Mouse (Mus musculus) forebrain, embryonic 15.5 days (tissue): ENCODE results near the gene Aurkb. TPM values are rescaled to one million over a fixed set of nuclear protein-coding genes. Genes with fewer than 3 reads are reported as not detected.

Source experiments
- ATAC-seq: fragments of 200-750 bp; cut with Nextera tagmentation; replicated peaks from 2 replicates; pipeline ENCODE4 v1.8.0; 2017; ENCODE audit warnings: mild to moderate bottlenecking, moderate TSS enrichment, moderate library complexity
- H3K27ac ChIP-seq: fragments of 300-500 bp; sonication (generic); replicated peaks from 2 replicates; pipeline ENCODE4 v1.5.1; 2015; ENCODE audit warnings: mild to moderate bottlenecking, inconsistent platforms
- H3K27me3 ChIP-seq: fragments of 300-500 bp; sonication (generic); 2 replicates; pipeline ENCODE4 v1.6.1; 2015; ENCODE audit warnings: inconsistent platforms
- H3K36me3 ChIP-seq: fragments of 300-500 bp; sonication (generic); 2 replicates; pipeline ENCODE4 v1.6.1; 2015; ENCODE audit warnings: mild to moderate bottlenecking, inconsistent platforms
- H3K4me1 ChIP-seq: fragments of 300-500 bp; sonication (generic); 2 replicates; pipeline ENCODE4 v1.6.1; 2015; ENCODE audit warnings: inconsistent platforms
- H3K4me2 ChIP-seq: fragments of 300-500 bp; sonication (generic); replicated peaks from 2 replicates; pipeline ENCODE4 v1.6.1; 2015; ENCODE audit warnings: mild to moderate bottlenecking, inconsistent platforms
- H3K4me3 ChIP-seq: fragments of 300-500 bp; sonication (generic); 2 replicates; pipeline ENCODE4 v1.5.1; 2015; ENCODE audit warnings: mild to moderate bottlenecking, inconsistent platforms
- H3K9ac ChIP-seq: fragments of 300-500 bp; sonication (generic); replicated peaks from 2 replicates; pipeline ENCODE4 v1.6.1; 2015; ENCODE audit warnings: mild to moderate bottlenecking, inconsistent platforms
- H3K9me3 ChIP-seq: fragments of 300-500 bp; sonication (generic); 2 replicates; pipeline ENCODE4 v1.6.1; 2016; ENCODE audit warnings: inconsistent platforms
- WGBS: fragments of 180-500 bp; shearing (Covaris S2); methylation state at CpG from one replicate; pipeline ENCODE4 v1.1.7; 2015; ENCODE audit warnings: mixed read lengths; 5-methylcytosine and 5-hydroxymethylcytosine counted together
- polyA plus RNA-seq: library from polyadenylated mRNA; unstranded; fragments of >200 nt; fragmentation: Nextera tagmentation; extraction: Ambion mirVana; gene quantifications from 2 replicates; pipeline ENCODE4 v1.2.1, GENCODE M21; 2015

The Aurkb gene
- polyA plus RNA-seq, 1 experiment from 2014 or later, result 68.3 TPM

DNA sequence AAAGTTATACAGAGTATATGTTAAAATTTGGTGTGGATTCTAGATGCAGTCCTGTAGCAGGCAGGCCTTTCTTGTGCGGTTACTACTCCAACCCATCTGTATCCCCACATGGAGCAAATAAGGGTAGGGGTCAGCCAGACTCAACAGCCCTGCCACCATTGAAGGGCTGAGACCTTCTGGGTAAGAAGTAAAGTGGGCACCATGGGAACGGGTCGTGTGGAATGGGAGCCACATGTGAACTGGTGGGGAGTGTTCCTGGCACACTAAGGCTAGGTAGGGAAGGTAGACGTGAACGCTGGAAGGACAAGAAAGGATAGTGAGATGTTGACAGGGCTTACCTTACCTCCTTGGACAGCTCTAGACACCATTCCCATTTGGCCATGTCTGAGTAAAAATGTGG lies 7.3 kb upstream of the Aurkb start:
- H3K27ac ChIP-seq, result peak overlapping the region; percentile 90; the same call in 1 of the 2 replicates

DNA sequence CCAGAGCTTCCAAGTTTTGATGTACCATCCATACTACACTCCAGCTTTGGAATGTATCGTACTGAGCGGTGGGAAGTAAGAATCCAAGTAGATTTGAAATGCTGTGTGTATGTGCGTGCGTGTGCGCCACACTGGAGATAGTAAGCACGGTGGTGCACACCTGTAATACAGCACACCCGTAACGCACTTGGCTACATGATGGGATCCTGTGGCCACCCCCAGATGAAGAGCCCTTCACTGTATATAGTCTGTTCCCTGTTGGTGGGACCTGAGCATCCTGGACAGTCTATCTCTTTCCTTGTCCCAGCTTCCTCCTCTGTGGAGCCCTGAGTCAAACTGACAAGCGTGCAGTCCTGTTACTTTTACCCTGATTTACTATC lies 938 bp downstream of the Aurkb start:
- peak overlapping the region; percentile 53 for H3K9ac ChIP-seq
- peak overlapping the region; percentile 66 for H3K4me3 ChIP-seq
- H3K4me1 ChIP-seq, result peaks cover 31% of the 10 kb centered on the region
- no peak for ATAC-seq
- peak overlapping the region; percentile 99 for H3K4me2 ChIP-seq
- no peaks in the 10 kb centered on the region for H3K36me3 ChIP-seq
- H3K27me3 ChIP-seq, result no peaks in the 10 kb centered on the region
- WGBS, result 15% methylated on average over 9 of the region's 9 CpGs
- H3K9me3 ChIP-seq, result no peaks in the 10 kb centered on the region
- H3K27ac ChIP-seq, result no peak overlapping the region

More for the DNA sequence above, 7.3 kb upstream of the Aurkb start:
- H3K27me3 ChIP-seq, result no peaks in the 10 kb centered on the region
- WGBS, result 67% methylated on average over 5 of the region's 5 CpGs
- peak overlapping the region; percentile 59; the same call in 1 of the 2 replicates for H3K4me3 ChIP-seq
- ATAC-seq, result no peak
- no peak overlapping the region for H3K4me2 ChIP-seq
- H3K9ac ChIP-seq, result no peak overlapping the region
- no peaks in the 10 kb centered on the region for H3K9me3 ChIP-seq
- peaks cover 16% of the 10 kb centered on the region for H3K36me3 ChIP-seq
- H3K4me1 ChIP-seq, result peaks cover 30% of the 10 kb centered on the region

DNA sequence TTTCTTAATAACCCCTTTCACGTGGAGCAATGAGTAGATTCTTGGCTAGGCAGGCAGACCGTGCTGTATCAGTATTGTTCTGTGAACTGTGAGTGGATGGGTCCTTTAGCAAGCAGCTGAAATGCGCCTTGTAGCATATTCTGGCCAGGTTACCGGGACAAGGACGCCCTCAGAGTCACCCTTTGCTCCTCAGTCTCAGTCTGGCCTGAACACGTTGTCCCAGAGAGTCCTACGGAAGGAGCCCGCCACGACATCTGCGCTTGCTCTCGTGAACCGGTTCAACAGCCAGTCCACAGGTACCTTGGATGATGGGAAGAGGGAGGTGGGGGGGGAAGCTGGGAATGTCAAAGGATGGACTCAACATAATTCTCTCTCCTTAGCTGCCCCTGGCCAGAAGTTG lies 2.1 kb downstream of the Aurkb start:
- H3K4me3 ChIP-seq, result no peak overlapping the region; the same call in 1 of the 2 replicates
- H3K4me1 ChIP-seq, result peaks cover 31% of the 10 kb centered on the region

DNA sequence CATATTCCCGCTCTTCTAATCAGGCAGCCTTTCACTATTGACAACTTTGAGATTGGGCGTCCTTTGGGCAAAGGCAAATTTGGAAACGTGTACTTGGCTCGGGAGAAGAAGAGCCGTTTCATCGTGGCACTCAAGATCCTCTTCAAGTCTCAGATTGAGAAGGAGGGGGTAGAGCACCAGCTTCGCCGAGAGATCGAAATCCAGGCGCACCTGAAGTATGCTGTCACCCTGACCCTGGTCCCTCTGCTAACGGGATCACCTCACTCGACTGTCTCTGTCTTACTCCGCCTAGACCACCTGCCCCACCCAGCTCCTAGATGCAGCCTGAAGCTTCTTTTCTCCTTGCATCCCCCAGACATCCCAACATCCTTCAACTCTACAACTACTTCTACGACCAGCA lies 2.7 kb downstream of the Aurkb start:
- Histone ChIP-seq H3K36me3 (no peaks in the 10 kb centered on the region), H3K4me1 (peaks cover 31% of the 10 kb centered on the region), H3K9me3 (no peaks in the 10 kb centered on the region), H3K4me3 (no peak overlapping the region), H3K27me3 (no peaks in the 10 kb centered on the region), H3K9ac (no peak overlapping the region), H3K27ac (no peak overlapping the region), H3K4me2 (no peak overlapping the region)
- no peak for ATAC-seq
- 94% methylated on average over 14 of the region's 14 CpGs for whole genome bisulfite sequencing

More for the DNA sequence above, 2.1 kb downstream of the Aurkb start:
- no peaks in the 10 kb centered on the region for H3K9me3 ChIP-seq
- H3K4me2 ChIP-seq, result peak overlapping the region; percentile 99
- H3K27me3 ChIP-seq, result no peaks in the 10 kb centered on the region
- H3K9ac ChIP-seq, result no peak overlapping the region
- no peak for ATAC-seq
- WGBS, result 88% methylated on average over 12 of the region's 12 CpGs
- no peaks in the 10 kb centered on the region for H3K36me3 ChIP-seq
- no peak overlapping the region for H3K27ac ChIP-seq

DNA sequence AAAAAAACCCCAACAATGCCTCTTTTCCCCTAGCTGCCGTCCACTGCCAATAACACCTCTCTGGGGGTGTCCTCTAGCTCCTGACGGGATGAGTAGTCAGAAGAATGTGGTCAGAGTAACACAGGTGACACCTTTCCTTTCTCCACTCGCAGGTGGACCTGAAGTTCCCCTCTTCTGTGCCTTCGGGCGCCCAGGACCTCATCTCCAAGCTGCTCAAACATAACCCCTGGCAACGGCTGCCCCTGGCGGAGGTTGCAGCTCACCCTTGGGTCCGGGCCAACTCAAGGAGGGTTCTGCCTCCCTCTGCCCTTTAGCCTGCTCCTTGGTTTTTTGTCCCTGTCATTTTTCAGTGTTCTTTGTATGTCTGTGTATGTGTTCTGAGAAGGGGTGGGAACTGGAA lies 5.3 kb downstream of the Aurkb start:
- Histone ChIP-seq H3K4me3 (no peak overlapping the region), H3K9me3 (no peaks in the 10 kb centered on the region), H3K9ac (no peak overlapping the region), H3K27ac (no peak overlapping the region), H3K27me3 (no peaks in the 10 kb centered on the region), H3K36me3 (no peaks in the 10 kb centered on the region), H3K4me1 (peaks cover 26% of the 10 kb centered on the region), H3K4me2 (no peak overlapping the region)
- ATAC-seq, result no peak
- WGBS, result 80% methylated on average over 8 of the region's 8 CpGs

DNA sequence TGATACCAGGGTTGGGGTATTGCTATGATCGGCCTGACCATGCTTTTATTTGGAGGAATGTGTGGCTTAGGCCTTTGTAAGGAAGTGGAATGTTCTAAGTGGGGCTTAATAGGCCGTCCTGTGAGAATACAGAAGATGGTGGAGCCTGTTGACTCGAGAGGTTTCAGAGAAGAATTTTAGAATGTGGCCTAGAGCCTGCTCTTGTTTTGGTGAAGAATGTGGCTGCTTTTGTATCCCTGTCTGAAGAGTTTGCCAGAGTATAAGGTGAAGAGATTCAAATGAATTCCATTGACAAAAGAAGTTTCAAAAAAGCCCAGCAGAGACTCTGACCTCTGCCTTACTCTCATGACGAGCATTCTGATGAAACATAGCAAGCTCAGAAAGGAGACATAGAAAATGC lies 6.3 kb downstream of the Aurkb start:
- H3K4me2 ChIP-seq, result no peak overlapping the region
- no peaks in the 10 kb centered on the region for H3K27me3 ChIP-seq
- no peak overlapping the region for H3K4me3 ChIP-seq
- H3K9ac ChIP-seq, result no peak overlapping the region
- 56% methylated on average over 4 of the region's 4 CpGs for WGBS
- no peaks in the 10 kb centered on the region for H3K9me3 ChIP-seq
- H3K27ac ChIP-seq, result no peak overlapping the region
- no peaks in the 10 kb centered on the region for H3K36me3 ChIP-seq
- peaks cover 16% of the 10 kb centered on the region for H3K4me1 ChIP-seq
- no peak for ATAC-seq

DNA sequence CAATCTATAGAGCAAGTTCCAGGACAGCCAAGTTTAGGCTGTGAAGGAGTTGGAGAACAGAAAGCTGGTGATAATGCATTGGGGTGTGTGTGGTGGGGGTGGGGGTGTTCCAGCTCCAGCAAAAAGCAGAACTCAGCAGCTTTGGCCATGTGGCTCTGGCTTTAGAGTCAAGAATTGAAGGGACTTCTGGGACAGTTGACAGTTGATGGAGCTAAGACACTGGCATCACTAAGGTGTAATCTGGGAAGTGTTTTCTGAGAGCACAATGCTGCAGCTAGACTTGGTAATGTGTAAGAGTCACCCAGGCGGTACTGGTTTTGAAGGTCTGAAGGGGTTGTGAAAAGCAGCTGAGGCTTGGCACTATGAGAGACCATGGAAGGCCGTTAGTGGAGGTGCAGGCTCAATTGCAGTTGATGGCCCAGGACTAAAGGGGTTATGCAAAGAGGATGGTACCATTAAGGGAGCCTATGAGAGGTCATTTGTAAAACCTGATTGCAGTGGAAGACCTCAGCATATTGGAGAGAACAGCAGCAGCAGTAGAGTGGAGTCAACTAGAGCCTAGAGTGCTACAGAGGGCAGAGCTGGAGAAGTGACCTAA lies 7.5 kb downstream of the Aurkb start:
- no peaks in the 10 kb centered on the region for H3K9me3 ChIP-seq
- H3K4me3 ChIP-seq, result no peak overlapping the region
- H3K4me2 ChIP-seq, result no peak overlapping the region
- peaks cover 8% of the 10 kb centered on the region for H3K4me1 ChIP-seq
- H3K9ac ChIP-seq, result no peak overlapping the region
- H3K36me3 ChIP-seq, result no peaks in the 10 kb centered on the region
- whole genome bisulfite sequencing, result 93% methylated on average over 2 of the region's 2 CpGs
- H3K27ac ChIP-seq, result no peak overlapping the region
- no peak for ATAC-seq
- no peaks in the 10 kb centered on the region for H3K27me3 ChIP-seq

DNA sequence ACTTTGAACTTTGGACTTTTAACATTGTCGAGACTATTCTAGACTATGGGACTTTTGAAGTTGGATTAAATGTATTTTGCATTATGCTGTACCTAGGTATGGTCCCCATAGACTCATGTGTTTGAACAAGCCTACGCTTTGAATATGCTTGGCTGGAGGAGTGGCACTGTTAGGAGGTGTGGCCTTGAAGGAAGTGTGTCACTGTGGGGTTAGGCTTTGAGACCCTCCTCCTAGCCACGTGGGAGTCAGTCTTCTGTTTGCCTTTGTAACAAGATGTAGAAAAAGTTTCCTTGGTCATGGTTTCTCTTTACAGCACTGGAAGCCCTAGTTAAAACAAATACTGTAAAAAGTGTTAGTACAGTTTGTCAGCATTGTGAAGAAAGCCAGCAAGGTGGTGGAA lies 8.4 kb downstream of the Aurkb start:
- WGBS, result 78% methylated on average over 3 of the region's 3 CpGs
- Histone ChIP-seq H3K4me1 (peaks cover 10% of the 10 kb centered on the region), H3K9me3 (no peaks in the 10 kb centered on the region), H3K4me2 (no peak overlapping the region), H3K4me3 (no peak overlapping the region), H3K9ac (no peak overlapping the region), H3K27me3 (no peaks in the 10 kb centered on the region), H3K36me3 (no peaks in the 10 kb centered on the region), H3K27ac (no peak overlapping the region)
- no peak for ATAC-seq

DNA sequence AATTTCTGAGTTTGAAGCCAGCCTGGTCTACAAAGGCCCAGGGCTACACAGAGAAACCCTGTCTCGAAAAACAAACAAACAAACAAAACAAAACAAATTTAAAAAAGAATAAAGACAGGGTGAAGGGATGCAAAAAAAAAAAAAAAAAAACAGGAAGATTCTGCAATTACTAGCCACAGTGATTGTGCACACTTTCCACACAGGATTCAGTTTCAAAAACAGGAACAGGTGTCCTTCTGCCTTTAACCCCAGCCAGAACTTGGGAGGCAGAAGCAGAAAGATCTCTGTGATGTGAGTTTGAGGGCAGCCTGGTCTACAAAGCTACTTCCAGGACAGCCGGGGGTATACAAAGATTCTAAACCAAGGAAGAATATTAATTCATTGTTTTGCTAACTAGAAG lies 12.8 kb downstream of the Aurkb start:
- no peaks in the 10 kb centered on the region for H3K9me3 ChIP-seq
- peak overlapping the region; percentile 58; the same call in 1 of the 2 replicates for H3K9ac ChIP-seq
- H3K27me3 ChIP-seq, result no peaks in the 10 kb centered on the region
- peak overlapping the region; percentile 76 for H3K4me2 ChIP-seq
- ATAC-seq, result no peak
- 66% methylated on average over 2 of the region's 2 CpGs for WGBS
- peaks cover 36% of the 10 kb centered on the region for H3K4me1 ChIP-seq
- H3K4me3 ChIP-seq, result peak overlapping the region; percentile 94
- H3K27ac ChIP-seq, result peak overlapping the region; percentile 87
- H3K36me3 ChIP-seq, result no peaks in the 10 kb centered on the region

DNA sequence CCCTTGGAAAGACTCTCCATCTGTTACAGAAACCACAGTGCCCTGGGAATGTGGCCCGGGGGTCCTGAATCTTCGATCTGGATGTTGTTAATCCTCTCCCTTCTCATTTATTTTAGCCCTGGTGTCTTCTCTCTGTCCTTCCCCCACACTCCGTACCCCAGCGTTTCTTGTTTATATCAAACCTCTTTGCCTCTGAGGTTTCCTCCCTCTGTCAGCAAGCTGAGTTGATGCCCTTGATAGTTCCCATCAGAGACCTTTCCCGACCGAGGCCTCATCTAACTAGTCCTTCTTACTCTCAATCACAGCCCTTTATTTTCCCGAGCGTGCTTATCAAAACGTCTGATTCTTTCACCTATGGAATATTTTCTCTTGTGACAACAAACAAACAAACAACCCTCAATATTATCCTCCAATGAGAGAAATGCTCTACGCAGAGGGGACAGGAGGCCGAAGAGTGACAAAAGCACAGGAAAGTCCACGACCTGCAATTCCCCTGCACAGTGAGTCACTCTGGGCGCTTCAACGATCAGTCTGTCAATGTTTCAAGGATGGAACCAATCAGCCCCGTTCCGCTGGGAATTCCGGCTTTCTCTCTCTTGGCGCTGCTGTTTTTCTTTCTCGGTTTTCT lies 13.4 kb downstream of the Aurkb start:
- Histone ChIP-seq H3K36me3 (no peaks in the 10 kb centered on the region), H3K9me3 (no peaks in the 10 kb centered on the region), H3K27ac (peak overlapping the region; percentile 87), H3K4me1 (peaks cover 38% of the 10 kb centered on the region), H3K4me2 (peak overlapping the region; percentile 76), H3K27me3 (no peaks in the 10 kb centered on the region), H3K9ac (peak overlapping the region; percentile 58), H3K4me3 (peak overlapping the region; percentile 94)
- ATAC-seq, result peak; percentile 27; the same call in 1 of the 2 replicates
- under 1% methylated on average over 19 of the region's 19 CpGs for WGBS

DNA sequence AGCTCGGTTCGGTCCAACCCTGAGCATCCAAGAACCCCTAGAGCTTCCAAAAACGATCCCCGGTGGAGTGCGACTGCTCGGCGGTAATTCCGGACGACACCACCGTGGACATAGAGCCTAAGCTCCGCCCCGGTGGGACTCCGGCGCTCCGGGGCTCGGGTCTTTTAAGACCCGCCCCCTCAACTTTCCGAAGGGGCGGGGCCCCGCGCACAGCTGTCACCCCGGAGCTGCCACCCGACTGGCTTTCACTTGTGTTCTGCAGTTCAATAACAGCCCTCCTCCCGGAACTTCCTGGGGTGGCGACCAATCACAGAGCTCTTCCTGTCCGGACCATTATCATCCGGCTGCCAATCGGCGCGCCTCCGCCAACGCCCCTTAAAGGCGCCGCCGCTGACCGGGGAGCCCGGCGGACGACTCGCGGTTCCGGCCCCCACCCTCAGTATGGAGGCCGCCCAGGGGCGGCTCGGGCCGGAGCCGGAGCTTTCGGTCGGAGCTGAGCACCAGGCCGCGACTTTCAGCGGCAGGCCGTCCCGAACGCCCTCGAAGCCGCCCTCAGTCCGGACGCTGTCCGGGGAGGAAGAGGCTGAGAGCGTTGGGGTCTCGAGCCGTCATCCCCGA lies 14.0 kb downstream of the Aurkb start, which contains the start of gene Borcs6:
TSS of gene Borcs6 (plus strand) at position 361 of the 618 bp plus-strand sequence.
- peak; percentile 94 for ATAC-seq
- Histone ChIP-seq H3K4me3 (peak within 1 kb of the TSS; percentile 94), H3K4me1 (peaks cover 45% of the 10 kb centered on the region), H3K9ac (peak within 1 kb of the TSS; percentile 67), H3K36me3 (no peaks in the 10 kb centered on the region), H3K4me2 (peak within 1 kb of the TSS; percentile 91), H3K27me3 (no peaks in the 10 kb centered on the region), H3K9me3 (no peaks in the 10 kb centered on the region), H3K27ac (peak within 1 kb of the TSS; percentile 87)
- WGBS, result under 1% methylated on average over 64 of the region's 64 CpGs

DNA sequence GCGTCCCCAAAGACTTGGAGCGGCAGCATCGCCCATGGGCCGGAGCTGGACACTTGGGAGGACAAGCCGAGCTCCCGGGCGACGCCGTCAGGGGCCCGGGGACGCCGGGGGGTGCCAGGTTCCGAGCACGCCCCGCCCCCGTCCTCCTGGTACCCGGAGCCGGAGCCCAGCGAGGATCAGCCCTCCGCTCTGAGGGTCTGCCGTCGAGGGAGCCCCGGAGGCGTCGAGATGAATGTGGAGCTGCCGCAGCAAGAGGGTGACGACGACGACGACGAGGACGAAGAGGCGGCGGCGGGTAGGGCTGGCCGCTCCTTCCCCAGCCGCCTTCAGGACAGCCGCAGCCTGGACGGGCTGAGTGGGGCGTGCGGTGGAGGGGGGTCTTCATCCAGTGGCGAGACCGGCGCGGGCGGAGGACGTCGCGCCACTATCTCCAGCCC lies 14.5 kb downstream of the Aurkb start:
- H3K27me3 ChIP-seq, result no peaks in the 10 kb centered on the region
- H3K4me2 ChIP-seq, result peak overlapping the region; percentile 91
- H3K9me3 ChIP-seq, result no peaks in the 10 kb centered on the region
- H3K9ac ChIP-seq, result peak overlapping the region; percentile 67
- peak overlapping the region; percentile 87 for H3K27ac ChIP-seq
- under 1% methylated on average over 49 of the region's 49 CpGs for WGBS
- peak; percentile 26 for ATAC-seq
- peak overlapping the region; percentile 94 for H3K4me3 ChIP-seq
- peaks cover 45% of the 10 kb centered on the region for H3K4me1 ChIP-seq
- H3K36me3 ChIP-seq, result no peaks in the 10 kb centered on the region
